Mouse (Mus musculus) urinary bladder, adult 2 months (tissue): ENCODE data around the gene Cd96. TPM values are rescaled to one million over a fixed set of nuclear protein-coding genes. Genes with fewer than 3 reads are reported as not detected.

Experiments used
- DNase-seq: peaks from one replicate; pipeline ENCODE4 v3.0.0; 2022; ENCODE audit warnings: low spot score
- polyA plus RNA-seq: library from polyadenylated mRNA; depleted of rRNA; stranded (reverse); fragments of >200 nt; gene quantifications from 2 replicates; pipeline ENCODE4 v1.2.3, GENCODE M21; 2012

Gene Cd96
- polyA plus RNA-seq, 1 experiment, result 0.19 TPM

- DNase-seq, result no peak
Measured at GRCm38 (mm10) chr16:46036261-46036660, 83.8 kb downstream of the Cd96 start.

- DNase-seq, result no peak
Measured at GRCm38 (mm10) chr16:46033896-46034295, 86.2 kb downstream of the Cd96 start.

- no peak for DNase-seq
Measured at GRCm38 (mm10) chr16:46022958-46023491, 97.0 kb downstream of the Cd96 start.

- no peak for DNase-seq
Measured at GRCm38 (mm10) chr16:46022189-46022928, 97.7 kb downstream of the Cd96 start.

- DNase-seq, result no peak
Measured at GRCm38 (mm10) chr16:46021302-46021701, 98.7 kb downstream of the Cd96 start.

GRCm38 (mm10) chr16:46020396-46020795, 99.7 kb downstream of the Cd96 start:
- no peak for DNase-seq

GRCm38 (mm10) chr16:46019799-46020198, 100.3 kb downstream of the Cd96 start:
- DNase-seq, result no peak

- DNase-seq, result no peak
Measured at GRCm38 (mm10) chr16:46019359-46019758, 100.7 kb downstream of the Cd96 start.

- DNase-seq, result no peak
Measured at GRCm38 (mm10) chr16:46011696-46012095, 108.4 kb downstream of the Cd96 start.

- DNase-seq, result no peak
Measured at GRCm38 (mm10) chr16:46010906-46011220, 109.2 kb downstream of the Cd96 start.

GRCm38 (mm10) chr16:46010153-46010905, 109.7 kb downstream of the Cd96 start, which contains the start of gene Plcxd2:
Gene Plcxd2, minus strand, starts transcription at chr16:46010218.
- peak; percentile 89 for DNase-seq

- no peak for DNase-seq
Measured at GRCm38 (mm10) chr16:46009717-46010116, 110.3 kb downstream of the Cd96 start.

GRCm38 (mm10) chr16:46008766-46009165, 111.3 kb downstream of the Cd96 start:
- no peak for DNase-seq

GRCm38 (mm10) chr16:46008036-46008605, 111.9 kb downstream of the Cd96 start:
- DNase-seq, result no peak

GRCm38 (mm10) chr16:46006261-46006660, 113.8 kb downstream of the Cd96 start:
- DNase-seq, result no peak

GRCm38 (mm10) chr16:46001550-46002166, 118.4 kb downstream of the Cd96 start:
- DNase-seq, result no peak

GRCm38 (mm10) chr16:46000976-46001375, 119.1 kb downstream of the Cd96 start:
- no peak for DNase-seq

GRCm38 (mm10) chr16:45999374-46000191, 120.5 kb downstream of the Cd96 start:
- DNase-seq, result no peak

- no peak for DNase-seq
Measured at GRCm38 (mm10) chr16:45998231-45998630, 121.8 kb downstream of the Cd96 start.

GRCm38 (mm10) chr16:45990901-45991676, 129.0 kb downstream of the Cd96 start:
- no peak for DNase-seq
